Mouse (Mus musculus): ENCODE results near the gene Vav3.
A peak's percentile ranks its signal among the peaks of the same experiment; 100 is the strongest.

The Vav3 gene

GRCm38 (mm10) chr3:109515479-109515878 is 175.0 kb downstream of the Vav3 start:
- no peak for DNase-seq

- DNase-seq: no peak
These were observed 175.9 kb downstream of the Vav3 start for GRCm38 (mm10) chr3:109516372-109516771.

- DNase-seq: no peak
These were observed 181.7 kb downstream of the Vav3 start for GRCm38 (mm10) chr3:109522115-109522514.

GRCm38 (mm10) chr3:109525825-109526224 is 185.4 kb downstream of the Vav3 start:
- DNase-seq: no peak

GRCm38 (mm10) chr3:109526246-109526645 is 185.8 kb downstream of the Vav3 start:
- DNase-seq: peak; percentile 92

- no peak for DNase-seq
These were observed 186.2 kb downstream of the Vav3 start for GRCm38 (mm10) chr3:109526651-109527050.

GRCm38 (mm10) chr3:109528688-109529087 is 188.2 kb downstream of the Vav3 start:
- DNase-seq: no peak

- DNase-seq: peak; percentile 10
These were observed 197.2 kb downstream of the Vav3 start for GRCm38 (mm10) chr3:109537686-109538085.

GRCm38 (mm10) chr3:109540009-109540408 is 199.6 kb downstream of the Vav3 start:
- no peak for DNase-seq

GRCm38 (mm10) chr3:109544476-109545221 is 204.2 kb downstream of the Vav3 start:
- DNase-seq: peak; percentile 16

- no peak for DNase-seq
These were observed 216.9 kb downstream of the Vav3 start for GRCm38 (mm10) chr3:109557329-109557728.

GRCm38 (mm10) chr3:109561295-109561694 is 220.8 kb downstream of the Vav3 start:
- no peak for DNase-seq

- DNase-seq: no peak
These were observed 221.3 kb downstream of the Vav3 start for GRCm38 (mm10) chr3:109561776-109562175.

GRCm38 (mm10) chr3:109562268-109562667 is 221.8 kb downstream of the Vav3 start:
- no peak for DNase-seq

GRCm38 (mm10) chr3:109564443-109564842 is 224.0 kb downstream of the Vav3 start:
- DNase-seq: no peak

- no peak for DNase-seq
These were observed 228.3 kb downstream of the Vav3 start for GRCm38 (mm10) chr3:109568542-109569265.

GRCm38 (mm10) chr3:109571483-109571882 is 231.0 kb downstream of the Vav3 start:
- no peak for DNase-seq

- DNase-seq: peak; percentile 62
These were observed 232.4 kb downstream of the Vav3 start for GRCm38 (mm10) chr3:109572871-109573270.

- DNase-seq: no peak
These were observed 233.2 kb downstream of the Vav3 start for GRCm38 (mm10) chr3:109573549-109574146.

GRCm38 (mm10) chr3:109574161-109574560 is 233.7 kb downstream of the Vav3 start:
- DNase-seq: no peak

GRCm38 (mm10) chr3:109578347-109578746 is 237.9 kb downstream of the Vav3 start:
- DNase-seq: peak; percentile 41

GRCm38 (mm10) chr3:109578983-109579382 is 238.5 kb downstream of the Vav3 start:
- DNase-seq: no peak

- DNase-seq: no peak
These were observed 245.5 kb downstream of the Vav3 start for GRCm38 (mm10) chr3:109585946-109586345.

GRCm38 (mm10) chr3:109592970-109593369 is 252.5 kb downstream of the Vav3 start:
- no peak for DNase-seq

Data from kidney, postnatal 10 days (tissue).